Mouse (Mus musculus) MEL (cell line): ENCODE measurements at regions not wholly inside any gene's neighbourhood (a gene's known extent, or its start where the extent isn't known, plus 50 kb on each side); places are given as distances from the start of the nearest gene placed in this dataset.

ENCODE experiments used
- DNase-seq: peaks from one replicate; pipeline ENCODE4 v3.0.0; 2011; ENCODE audit warnings: low read depth, low spot score
- H3K27ac ChIP-seq: 2 replicates; pipeline ENCODE4 v1.5.1; 2012; ENCODE audit warnings: low read depth, mild to moderate bottlenecking, control low read depth, low read length, moderate library complexity; ENCODE audit not compliant: control insufficient read depth
- H3K27me3 ChIP-seq, 2 experiments: fragments of 150-350 bp in 1 of 2; sonication (generic) in 1 of 2; 2 replicates each; pipeline ENCODE4 v1.6.1; 2012; ENCODE audit warnings: low read length in 2 of 2, mild to moderate bottlenecking in 2 of 2, improper control_type of control experiment in 1 of 2, moderate library complexity in 1 of 2; ENCODE audit not compliant: insufficient read depth in 2 of 2, control insufficient read depth in 1 of 2
- H3K36me3 ChIP-seq, 2 experiments: 2 replicates each; pipeline ENCODE4 v1.6.1; 2012 to 2014; ENCODE audit warnings: low read length in 2 of 2, improper control_type of control experiment in 1 of 2, inconsistent platforms in 1 of 2, mild to moderate bottlenecking in 1 of 2; ENCODE audit not compliant: insufficient read depth in 2 of 2, control insufficient read depth in 1 of 2
- H3K4me1 ChIP-seq, 2 experiments: fragments of 150-350 bp in 1 of 2; sonication (generic) in 1 of 2; 2 replicates each; pipeline ENCODE4 v1.6.1; 2012; ENCODE audit warnings: low read length in 2 of 2, improper control_type of control experiment in 1 of 2, mild to moderate bottlenecking in 1 of 2; ENCODE audit not compliant: insufficient read depth in 2 of 2, control insufficient read depth in 1 of 2
- H3K4me3 ChIP-seq, 2 experiments: fragments of 150-350 bp in 1 of 2; sonication (generic) in 1 of 2; 2 replicates each; pipeline ENCODE4 v1.5.1; 2012; ENCODE audit warnings: low read depth in 2 of 2, low read length in 2 of 2, mild to moderate bottlenecking in 2 of 2, moderate library complexity in 2 of 2, control low read depth in 1 of 2, improper control_type of control experiment in 1 of 2; ENCODE audit not compliant: control insufficient read depth in 1 of 2, insufficient read depth in 1 of 2
- H3K79me2 ChIP-seq: 2 replicates; pipeline ENCODE4 v1.6.1; 2012; ENCODE audit warnings: mild to moderate bottlenecking, low read length, moderate library complexity; ENCODE audit not compliant: control insufficient read depth, poor library complexity, insufficient read depth
- H3K9ac ChIP-seq: 2 replicates; pipeline ENCODE4 v1.6.1; 2012; ENCODE audit warnings: low read depth, mild to moderate bottlenecking, control low read depth, low read length, moderate library complexity; ENCODE audit not compliant: control insufficient read depth, poor library complexity, severe bottlenecking
- H3K9me3 ChIP-seq: fragments of 150-350 bp; sonication (generic); replicated peaks from 2 replicates; pipeline ENCODE4 v1.6.1; 2012; ENCODE audit warnings: mild to moderate bottlenecking, low read length, improper control_type of control experiment, moderate library complexity; ENCODE audit not compliant: insufficient read depth
- BHLHE40 ChIP-seq: IDR thresholded peaks from 2 replicates; pipeline ENCODE4 v1.6.1; 2012; ENCODE audit warnings: low read depth, mild to moderate bottlenecking, inconsistent platforms, low read length, improper control_type of control experiment, borderline replicate concordance
- CTCF ChIP-seq, 3 experiments: IDR thresholded peaks in 2 of 3; conservative IDR thresholded peaks in 1 of 3; 2 replicates each; pipeline ENCODE4 v1.5.1; 2011 to 2012; ENCODE audit warnings: low read length in 3 of 3, low read depth in 2 of 3, mild to moderate bottlenecking in 2 of 3, improper control_type of control experiment in 1 of 3, inconsistent platforms in 1 of 3, mixed read lengths in 1 of 3, moderate library complexity in 1 of 3; ENCODE audit not compliant: control insufficient read depth in 1 of 3, insufficient read depth in 1 of 3, poor library complexity in 1 of 3, severe bottlenecking in 1 of 3
- E2F4 ChIP-seq: IDR thresholded peaks from 2 replicates; pipeline ENCODE4 v1.6.1; 2011; ENCODE audit warnings: low read depth, low read length, improper control_type of control experiment, borderline replicate concordance
- ELF1 ChIP-seq: IDR thresholded peaks from 2 replicates; pipeline ENCODE4 v1.6.1; 2014; ENCODE audit warnings: low read depth, mild to moderate bottlenecking, inconsistent platforms, low read length, improper control_type of control experiment, moderate library complexity
- ETS1 ChIP-seq: IDR thresholded peaks from 2 replicates; pipeline ENCODE4 v1.6.1; 2012; ENCODE audit warnings: low read depth, mild to moderate bottlenecking, inconsistent platforms, low read length, improper control_type of control experiment, moderate library complexity
- GATA1 ChIP-seq: IDR thresholded peaks from 2 replicates; pipeline ENCODE4 v1.6.1; 2011; ENCODE audit warnings: low read depth, low read length, improper control_type of control experiment
- HCFC1 ChIP-seq: IDR thresholded peaks from 2 replicates; pipeline ENCODE4 v1.6.1; 2012; ENCODE audit warnings: low read depth, mild to moderate bottlenecking, inconsistent platforms, low read length, improper control_type of control experiment, moderate library complexity
- MAFK ChIP-seq: IDR thresholded peaks from 2 replicates; pipeline ENCODE4 v1.6.1; 2011; ENCODE audit warnings: low read depth, mild to moderate bottlenecking, low read length, improper control_type of control experiment, borderline replicate concordance
- MAZ ChIP-seq: IDR thresholded peaks from 2 replicates; pipeline ENCODE4 v1.6.1; 2012; ENCODE audit warnings: low read depth, mild to moderate bottlenecking, inconsistent platforms, low read length, improper control_type of control experiment
- POLR2AphosphoS2 ChIP-seq: IDR thresholded peaks from 2 replicates; pipeline ENCODE4 v1.6.1; 2011; ENCODE audit warnings: low read length, improper control_type of control experiment
- RCOR1 ChIP-seq: IDR thresholded peaks from 2 replicates; pipeline ENCODE4 v1.6.1; 2012; ENCODE audit warnings: low read depth, mild to moderate bottlenecking, inconsistent platforms, low read length, improper control_type of control experiment
- SIN3A ChIP-seq: IDR thresholded peaks from 2 replicates; pipeline ENCODE4 v1.6.1; 2012; ENCODE audit warnings: low read length, improper control_type of control experiment, inconsistent platforms
- SMC3 ChIP-seq: IDR thresholded peaks from 2 replicates; pipeline ENCODE4 v1.6.1; 2011; ENCODE audit warnings: low read depth, low read length, improper control_type of control experiment
- TAL1 ChIP-seq: IDR thresholded peaks from 2 replicates; pipeline ENCODE4 v1.6.1; 2012; ENCODE audit warnings: mild to moderate bottlenecking, inconsistent platforms, low read length, moderate library complexity, mixed read lengths
- TCF12 ChIP-seq: IDR thresholded peaks from 2 replicates; pipeline ENCODE4 v1.6.1; 2014; ENCODE audit warnings: low read depth, mild to moderate bottlenecking, inconsistent platforms, low read length, improper control_type of control experiment, moderate library complexity
- UBTF ChIP-seq: IDR thresholded peaks from 2 replicates; pipeline ENCODE4 v1.6.1; 2012; ENCODE audit warnings: low read depth, mild to moderate bottlenecking, inconsistent platforms, low read length, improper control_type of control experiment, moderate library complexity, borderline replicate concordance; ENCODE audit not compliant: insufficient read depth
- USF1 ChIP-seq: IDR thresholded peaks from 2 replicates; pipeline ENCODE4 v1.6.1; 2014; ENCODE audit warnings: low read depth, mild to moderate bottlenecking, inconsistent platforms, low read length, improper control_type of control experiment, moderate library complexity
- USF2 ChIP-seq, 2 experiments: IDR thresholded peaks; 2 replicates each; pipeline ENCODE4 v1.6.1; 2011 to 2012; ENCODE audit warnings: improper control_type of control experiment in 2 of 2, low read length in 2 of 2, borderline replicate concordance in 1 of 2, inconsistent platforms in 1 of 2, low read depth in 1 of 2, mild to moderate bottlenecking in 1 of 2; ENCODE audit not compliant: insufficient read depth in 1 of 2
- ZC3H11A ChIP-seq: IDR thresholded peaks from 2 replicates; pipeline ENCODE4 v1.6.1; 2012; ENCODE audit warnings: low read depth, mild to moderate bottlenecking, inconsistent platforms, low read length, improper control_type of control experiment
- ZKSCAN1 ChIP-seq: IDR thresholded peaks from 2 replicates; pipeline ENCODE4 v1.6.1; 2012; ENCODE audit warnings: low read depth, mild to moderate bottlenecking, inconsistent platforms, low read length, improper control_type of control experiment, moderate library complexity
- ZMIZ1 ChIP-seq: IDR thresholded peaks from 2 replicates; pipeline ENCODE4 v1.6.1; 2012; ENCODE audit warnings: low read depth, mild to moderate bottlenecking, inconsistent platforms, low read length, improper control_type of control experiment, moderate library complexity

GRCm38 (mm10) chr11:84585626-84586025 is 60.3 kb upstream of the Lhx1 start:
- Histone ChIP-seq H3K36me3 (no peaks in the 10 kb centered on the region), H3K79me2 (no peaks in the 10 kb centered on the region), H3K9ac (no peak overlapping the region), H3K9me3 (no peaks in the 10 kb centered on the region), H3K4me1 (no peaks in the 10 kb centered on the region), H3K27me3 (peaks cover 6 to 17% of the 10 kb centered on the region in 2 experiments), H3K4me3 (no peak overlapping the region), H3K27ac (no peak overlapping the region)
- TF ChIP-seq MAFK = no peak
- TF ChIP-seq ELF1 = no peak
- TF ChIP-seq TAL1 = no peak
- TF ChIP-seq USF2 (IDR thresholded peaks at IDR 0.05; ENCODE audit: borderline replicate concordance in 1 of 2, insufficient read depth in 1 of 2, low read depth in 1 of 2, low read length in 2 of 2) = no peak
- no peak for TF ChIP-seq POLR2AphosphoS2
- no peak for TF ChIP-seq RCOR1
- TF ChIP-seq ZKSCAN1 = no peak
- TF ChIP-seq TCF12 = no peak
- no peak for TF ChIP-seq GATA1
- no peak for TF ChIP-seq ZC3H11A
- no peak for TF ChIP-seq ZMIZ1
- TF ChIP-seq E2F4 = no peak
- TF ChIP-seq SIN3A = no peak
- no peak for TF ChIP-seq USF1
- TF ChIP-seq CTCF (IDR thresholded peaks at IDR 0.05 in 2 of 3, conservative IDR thresholded peaks at IDR 0.05 in 1 of 3; ENCODE audit: control insufficient read depth in 1 of 3, insufficient read depth in 1 of 3, low read depth in 2 of 3, low read length in 3 of 3, poor library complexity in 1 of 3, severe bottlenecking in 1 of 3) = no peak
- no peak for TF ChIP-seq SMC3
- TF ChIP-seq UBTF = no peak
- TF ChIP-seq HCFC1 = no peak
- TF ChIP-seq ETS1 = no peak
- DNase-seq = no peak

- no peak for TF ChIP-seq MAZ
- no peak for TF ChIP-seq BHLHE40
- no peaks in the 10 kb centered on the region for H3K9me3 ChIP-seq
- peaks cover 11 to 18% of the 10 kb centered on the region in 2 experiments for H3K27me3 ChIP-seq
- H3K79me2 ChIP-seq = no peaks in the 10 kb centered on the region
- no peaks in the 10 kb centered on the region for H3K4me1 ChIP-seq
- no peaks in the 10 kb centered on the region for H3K36me3 ChIP-seq
- DNase-seq = no peak
- no peak overlapping the region for H3K9ac ChIP-seq
- H3K27ac ChIP-seq = no peak overlapping the region
- H3K4me3 ChIP-seq = no peak overlapping the region
Measured at GRCm38 (mm10) chr11:84578805-84579541, 53.6 kb upstream of the Lhx1 start.
